Mouse (Mus musculus) thymus, postnatal 10 days (tissue): ENCODE measurements around the gene Riox2.
A peak's percentile ranks its signal among the peaks of the same experiment; 100 is the strongest.

Experiments
- DNase-seq, 2 experiments: peaks; one replicate each; pipeline ENCODE4 v3.0.0; 2021; ENCODE audit warnings: low spot score in 2 of 2

Riox2 gene

GRCm38 (mm10) chr16:59471637-59472278 lies at the start of gene Riox2:
Riox2 (plus strand) TSS chr16:59471775.
- DNase-seq, result peak; percentile 73 to 85

- DNase-seq, result no peak
Measured at GRCm38 (mm10) chr16:59427960-59428359, 43.6 kb upstream of the Riox2 start.

- DNase-seq, result no peak
Measured at GRCm38 (mm10) chr16:59433181-59433580, 38.4 kb upstream of the Riox2 start.

- DNase-seq, result no peak
Measured at GRCm38 (mm10) chr16:59444880-59445559, 26.6 kb upstream of the Riox2 start.

- no peak for DNase-seq
Measured at GRCm38 (mm10) chr16:59448181-59448580, 23.4 kb upstream of the Riox2 start.

- no peak for DNase-seq
Measured at GRCm38 (mm10) chr16:59449092-59449491, 22.5 kb upstream of the Riox2 start.

- DNase-seq, result no peak
Measured at GRCm38 (mm10) chr16:59451813-59452212, 19.8 kb upstream of the Riox2 start.

GRCm38 (mm10) chr16:59459259-59459861 lies 12.2 kb upstream of the Riox2 start:
- peak; percentile 9 to 36 for DNase-seq

GRCm38 (mm10) chr16:59463567-59463966 lies 8.0 kb upstream of the Riox2 start:
- no peak for DNase-seq

GRCm38 (mm10) chr16:59463973-59464372 lies 7.6 kb upstream of the Riox2 start:
- no peak for DNase-seq

GRCm38 (mm10) chr16:59469846-59470245 lies 1.7 kb upstream of the Riox2 start:
- no peak for DNase-seq

GRCm38 (mm10) chr16:59472546-59472945 lies 971 bp downstream of the Riox2 start:
- DNase-seq, result no peak

- peak; percentile 28 to 46 for DNase-seq
Measured at GRCm38 (mm10) chr16:59474788-59475187, 3.2 kb downstream of the Riox2 start.

- no peak for DNase-seq
Measured at GRCm38 (mm10) chr16:59477955-59478354, 6.4 kb downstream of the Riox2 start.

GRCm38 (mm10) chr16:59487239-59487638 lies 15.7 kb downstream of the Riox2 start:
- DNase-seq, result no peak

- DNase-seq, result no peak
Measured at GRCm38 (mm10) chr16:59487975-59488548, 16.5 kb downstream of the Riox2 start.

GRCm38 (mm10) chr16:59493199-59493598 lies 21.6 kb downstream of the Riox2 start:
- DNase-seq, result no peak

- no peak for DNase-seq
Measured at GRCm38 (mm10) chr16:59497947-59498346, 26.4 kb downstream of the Riox2 start.

GRCm38 (mm10) chr16:59499180-59499579 lies 27.6 kb downstream of the Riox2 start:
- no peak for DNase-seq

GRCm38 (mm10) chr16:59509830-59510229 lies 38.3 kb downstream of the Riox2 start:
- DNase-seq, result no peak

GRCm38 (mm10) chr16:59515169-59515568 lies 43.6 kb downstream of the Riox2 start:
- no peak for DNase-seq

- DNase-seq, result no peak
Measured at GRCm38 (mm10) chr16:59516965-59517364, 45.4 kb downstream of the Riox2 start.
